Mouse (Mus musculus) lung, embryonic 16.5 days (tissue): ENCODE results near the gene Bcl2a1b. TPM values are rescaled to one million over a fixed set of nuclear protein-coding genes. Genes with fewer than 3 reads are reported as not detected.
A peak's percentile ranks its signal among the peaks of the same experiment; 100 is the strongest.
"Not testable (repeated sequence)": the region's sequence is repeated elsewhere in the genome, so short reads cannot be mapped to it uniquely, and the experiment has no call there.

Experiments used
- ATAC-seq: fragments of 200-750 bp; cut with Nextera tagmentation; 2 replicates; pipeline ENCODE4 v1.8.0; 2017; ENCODE audit warnings: low read depth, mild to moderate bottlenecking, moderate library complexity
- H3K27ac ChIP-seq: fragments of 300-500 bp; sonication (generic); 2 replicates; pipeline ENCODE4 v1.5.1; 2014; ENCODE audit warnings: mild to moderate bottlenecking, control low read depth, low read length
- H3K27me3 ChIP-seq: fragments of 300-500 bp; sonication (generic); 2 replicates; pipeline ENCODE4 v1.6.1; 2014; ENCODE audit warnings: low read depth, low read length, mixed read lengths; ENCODE audit not compliant: control insufficient read depth, insufficient read depth
- H3K36me3 ChIP-seq: fragments of 300-500 bp; sonication (generic); 2 replicates; pipeline ENCODE4 v1.6.1; 2014; ENCODE audit warnings: low read length; ENCODE audit not compliant: control insufficient read depth, insufficient read depth
- H3K4me1 ChIP-seq: fragments of 300-500 bp; sonication (generic); replicated peaks from 2 replicates; pipeline ENCODE4 v1.6.1; 2014; ENCODE audit warnings: low read length, mixed read lengths; ENCODE audit not compliant: control insufficient read depth, insufficient read depth
- H3K4me2 ChIP-seq: fragments of 300-500 bp; sonication (generic); 2 replicates; pipeline ENCODE4 v1.6.1; 2014; ENCODE audit warnings: low read depth, low read length, control low read depth
- H3K4me3 ChIP-seq: fragments of 300-500 bp; sonication (generic); 2 replicates; pipeline ENCODE4 v1.5.1; 2014; ENCODE audit warnings: mild to moderate bottlenecking, low read length, control low read depth
- H3K9ac ChIP-seq: fragments of 300-500 bp; sonication (generic); 2 replicates; pipeline ENCODE4 v1.6.1; 2014; ENCODE audit warnings: low read length, control low read depth
- H3K9me3 ChIP-seq: fragments of 300-500 bp; sonication (generic); 2 replicates; pipeline ENCODE4 v1.6.1; 2016; ENCODE audit warnings: low read length; ENCODE audit not compliant: control insufficient read depth
- WGBS: fragments of 180-500 bp; shearing (Covaris S2); extraction: QIAGEN DNeasy Blood & Tissue Kit; methylation state at CpG from one replicate; pipeline ENCODE4 v1.1.7; 2014; 5-methylcytosine and 5-hydroxymethylcytosine counted together
- polyA plus RNA-seq: library from polyadenylated mRNA; unstranded; fragments of >200 nt; fragmentation: Nextera tagmentation; extraction: Ambion mirVana; gene quantifications from 2 replicates; pipeline ENCODE4 v1.2.1, GENCODE M21; 2015

The Bcl2a1b gene
- polyA plus RNA-seq, 1 experiment from 2014 or later: 11.2 TPM

DNA sequence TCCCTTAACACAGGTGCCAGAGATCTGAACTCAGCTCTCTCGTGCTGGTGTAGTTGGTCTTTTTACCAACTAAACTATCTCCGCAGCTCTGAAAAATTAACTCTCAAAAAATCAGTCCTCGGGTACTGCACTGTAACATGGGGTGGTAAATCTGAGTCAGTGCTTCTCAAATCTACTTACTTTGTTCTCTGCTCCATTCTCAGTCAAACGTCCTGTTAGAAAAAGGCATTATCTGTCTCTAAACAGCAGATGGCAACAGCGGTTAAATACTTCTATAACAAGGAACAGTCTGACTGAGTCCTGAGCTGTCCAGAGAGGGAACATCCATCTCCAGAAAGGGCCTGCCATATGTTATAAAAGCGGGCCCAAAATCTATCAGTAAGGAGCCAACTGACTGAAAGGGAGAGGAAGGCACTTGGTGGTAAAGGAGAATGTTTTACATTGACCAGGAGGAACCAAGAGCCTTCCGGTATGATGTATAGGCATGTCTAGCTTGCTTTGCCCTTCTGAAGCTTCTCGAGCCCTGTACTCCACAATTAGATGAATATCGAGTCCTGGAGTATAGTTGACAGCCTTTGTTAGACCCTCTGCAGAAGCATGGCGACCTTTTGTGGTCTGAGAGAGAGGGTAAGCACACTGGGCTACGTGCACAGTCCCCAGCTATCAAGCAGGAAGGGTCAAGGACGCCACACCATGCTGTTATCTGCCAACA is 11.5 kb downstream of the Bcl2a1b start, which contains the start of gene Mthfs:
Mthfs (plus strand) TSS at position 324 of the 712 bp plus-strand sequence.
- not testable (repeated sequence) for H3K27me3 ChIP-seq, H3K36me3 ChIP-seq, H3K4me1 ChIP-seq, H3K9me3 ChIP-seq
- peak; percentile 76 for ATAC-seq
- peak within 1 kb of the TSS; percentile 39; the same call in 1 of the 2 replicates for H3K9ac ChIP-seq
- peak within 1 kb of the TSS; percentile 39 for H3K4me3 ChIP-seq
- peak within 1 kb of the TSS; percentile 61 for H3K27ac ChIP-seq
- WGBS: 20% methylated on average over 9 of the region's 12 CpGs
- H3K4me2 ChIP-seq: peak within 1 kb of the TSS; percentile 51

DNA sequence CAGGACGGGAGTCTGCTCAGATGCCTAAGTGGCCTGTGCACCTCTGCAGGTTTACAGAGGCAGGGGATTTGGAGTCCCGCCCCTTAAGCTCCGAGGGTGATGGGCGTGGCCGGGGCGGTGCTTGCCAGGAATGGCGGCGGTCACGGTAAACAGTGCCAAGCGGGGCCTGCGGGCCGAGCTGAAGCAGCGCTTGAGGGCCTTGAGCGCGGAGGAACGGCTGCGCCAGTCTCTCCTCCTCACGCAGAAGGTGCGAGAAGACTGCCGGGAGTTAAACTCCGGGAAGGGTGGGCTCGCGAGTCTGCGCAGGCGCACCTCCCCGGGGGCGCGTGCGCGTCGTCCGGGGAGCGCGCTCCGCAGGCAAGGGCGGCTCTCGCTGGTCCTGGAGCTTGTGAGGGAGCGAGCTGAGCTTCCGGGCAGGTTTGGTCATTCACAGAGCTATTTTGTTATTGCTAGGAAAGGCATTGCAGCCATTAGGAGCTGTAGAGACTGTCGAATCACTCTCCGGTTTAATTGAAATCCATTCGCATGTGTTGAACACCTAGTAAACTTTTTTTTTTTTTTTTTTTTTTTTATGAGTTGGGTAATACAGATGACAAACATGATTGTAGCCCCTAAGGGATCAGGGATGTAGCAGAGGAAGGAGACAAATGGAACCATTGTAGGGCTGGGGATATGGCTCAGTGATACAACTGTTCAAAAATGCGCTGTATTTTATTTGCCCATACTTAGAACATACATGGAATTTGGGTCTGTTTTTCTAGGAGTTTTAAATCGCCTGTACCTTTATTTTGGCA is 12.3 kb downstream of the Bcl2a1b start:
- H3K4me1 ChIP-seq, H3K27me3 ChIP-seq, H3K9me3 ChIP-seq, H3K36me3 ChIP-seq: not testable (repeated sequence)
- Histone ChIP-seq H3K9ac (peak overlapping the region; percentile 39; the same call in 1 of the 2 replicates), H3K4me2 (peak overlapping the region; percentile 51), H3K27ac (0 out of 2 replicates have a peak overlapping the region, but pooled peaks have one; percentile 59), H3K4me3 (peak overlapping the region; percentile 39)
- peak; percentile 97 for ATAC-seq
- 5% methylated on average over 6 of the region's 44 CpGs for WGBS

DNA sequence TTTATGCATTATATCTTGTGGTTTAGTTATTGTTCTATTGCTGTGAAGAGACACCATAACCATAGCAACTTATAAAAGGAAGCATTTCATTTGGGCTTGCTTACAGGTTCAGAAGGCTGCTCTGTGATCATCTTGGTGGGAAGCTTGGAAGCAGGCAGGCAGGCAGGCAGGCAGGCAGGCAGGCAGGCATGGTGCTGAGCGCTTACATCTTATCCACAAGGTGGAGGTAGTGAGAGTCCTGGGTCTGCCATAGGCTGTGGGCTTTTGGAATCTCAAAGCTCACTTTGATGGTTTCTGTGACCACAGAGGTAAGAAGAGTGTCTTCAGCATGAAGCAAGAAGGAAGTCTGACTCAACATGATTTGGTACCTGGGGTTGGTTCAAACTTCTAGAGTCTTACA is 13.4 kb downstream of the Bcl2a1b start:
- not testable (repeated sequence) for ATAC-seq, H3K27me3 ChIP-seq, H3K27ac ChIP-seq, H3K4me1 ChIP-seq, H3K4me2 ChIP-seq, H3K4me3 ChIP-seq, H3K9ac ChIP-seq, H3K9me3 ChIP-seq, H3K36me3 ChIP-seq
- 47% methylated on average over 1 of the region's 1 CpGs for WGBS

DNA sequence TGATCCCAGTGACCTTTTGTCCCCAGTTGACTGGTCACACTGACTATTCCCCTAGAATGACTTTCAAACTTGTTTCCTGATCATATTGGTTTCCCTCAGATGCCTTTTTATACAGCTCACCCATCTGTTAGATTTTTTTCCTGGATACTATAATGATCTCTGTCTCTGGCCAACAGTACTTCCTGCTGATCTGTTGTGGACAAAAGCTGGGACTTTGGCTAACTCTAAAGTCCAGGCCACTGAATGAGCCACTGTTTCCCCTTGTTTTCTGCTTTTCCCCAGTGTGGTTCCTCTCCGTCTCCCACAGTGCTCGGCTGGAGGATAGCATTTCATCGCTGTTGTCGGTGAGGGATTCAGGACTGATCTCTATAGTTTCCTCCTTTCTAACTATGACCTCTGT is 19.2 kb downstream of the Bcl2a1b start:
- H3K27ac ChIP-seq, H3K36me3 ChIP-seq, H3K27me3 ChIP-seq, H3K9ac ChIP-seq, H3K4me3 ChIP-seq, H3K4me1 ChIP-seq, H3K9me3 ChIP-seq, H3K4me2 ChIP-seq, ATAC-seq: not testable (repeated sequence)
- 97% methylated on average over 4 of the region's 4 CpGs for WGBS

DNA sequence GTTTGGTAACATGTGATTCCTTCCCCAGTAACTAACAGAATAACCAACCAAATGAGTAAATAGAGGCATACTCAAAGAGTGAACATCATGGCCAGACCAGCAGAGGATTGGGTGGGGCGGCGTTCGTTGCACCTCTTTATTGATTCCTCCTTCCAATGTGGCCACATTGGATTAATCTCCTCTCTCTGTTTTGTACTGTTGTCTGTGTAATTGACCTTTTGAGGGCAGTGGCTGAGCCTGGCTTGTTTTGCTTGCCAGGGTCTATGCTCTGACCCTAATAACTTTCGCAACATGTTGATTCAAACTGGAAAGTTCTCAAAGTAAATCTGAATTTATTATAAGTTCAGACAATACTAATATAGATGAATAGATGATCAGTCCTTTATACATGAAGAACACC is 20.7 kb downstream of the Bcl2a1b start:
- ATAC-seq, H3K4me1 ChIP-seq, H3K27me3 ChIP-seq, H3K4me3 ChIP-seq, H3K27ac ChIP-seq, H3K36me3 ChIP-seq, H3K9ac ChIP-seq, H3K4me2 ChIP-seq, H3K9me3 ChIP-seq: not testable (repeated sequence)
- WGBS: 86% methylated on average over 3 of the region's 4 CpGs

DNA sequence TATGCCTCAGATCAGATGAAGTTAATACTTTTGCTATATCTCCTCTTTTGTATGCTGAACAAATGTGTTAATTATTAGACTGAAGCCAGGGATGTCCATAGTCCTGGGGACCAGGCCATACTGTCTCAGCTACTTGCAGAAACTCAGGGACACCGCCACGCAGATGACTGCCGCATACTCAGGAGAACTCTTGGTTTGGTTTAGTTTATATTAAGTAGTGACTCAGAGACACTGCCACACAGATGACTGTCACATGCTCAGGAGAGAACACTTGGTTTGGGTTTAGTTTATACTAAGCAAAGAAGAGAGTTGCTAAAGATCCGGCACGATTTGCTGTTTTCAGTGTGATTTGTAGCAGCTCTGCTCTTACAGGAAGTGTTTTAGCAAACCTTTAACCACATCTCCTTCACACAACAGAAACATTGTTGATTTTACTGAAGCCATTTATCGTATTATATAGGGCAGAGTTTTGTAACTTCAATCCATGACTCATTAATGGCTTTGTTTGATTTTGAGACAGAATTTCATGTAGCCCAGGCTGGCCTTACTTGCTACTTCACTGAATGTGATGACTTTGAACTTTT is 21.8 kb downstream of the Bcl2a1b start:
- 67% methylated on average over 6 of the region's 6 CpGs for WGBS

DNA sequence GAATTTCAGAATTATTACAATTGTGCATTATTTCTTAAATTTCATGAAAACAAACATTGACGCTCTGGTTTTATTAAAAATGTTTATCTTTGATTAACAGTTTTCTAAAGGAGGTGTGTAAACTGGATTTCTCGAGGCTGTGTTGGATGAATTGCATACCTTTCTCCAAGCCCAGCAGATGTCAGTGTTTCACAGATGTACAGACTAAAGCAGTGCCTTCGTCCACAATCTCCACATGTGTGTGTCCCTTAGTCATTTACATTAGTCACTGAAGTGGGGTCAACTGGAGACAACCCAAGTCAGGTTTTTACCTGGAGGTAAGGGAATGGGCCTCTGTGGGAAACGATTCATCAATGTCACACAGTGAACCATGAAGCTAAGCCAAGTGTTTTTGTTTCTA is 27.1 kb downstream of the Bcl2a1b start:
- Histone ChIP-seq H3K9me3 (no peaks in the 10 kb centered on the region), H3K36me3 (no peaks in the 10 kb centered on the region), H3K27ac (no peak overlapping the region), H3K27me3 (no peaks in the 10 kb centered on the region), H3K4me3 (no peak overlapping the region), H3K9ac (no peak overlapping the region), H3K4me2 (no peak overlapping the region), H3K4me1 (no peaks in the 10 kb centered on the region)
- ATAC-seq: no peak
- WGBS: 40% methylated on average over 4 of the region's 4 CpGs

More for the DNA sequence above, 21.8 kb downstream of the Bcl2a1b start:
- not testable (repeated sequence) for H3K9me3 ChIP-seq, H3K27ac ChIP-seq, ATAC-seq, H3K27me3 ChIP-seq, H3K4me2 ChIP-seq, H3K36me3 ChIP-seq, H3K9ac ChIP-seq, H3K4me1 ChIP-seq, H3K4me3 ChIP-seq

DNA sequence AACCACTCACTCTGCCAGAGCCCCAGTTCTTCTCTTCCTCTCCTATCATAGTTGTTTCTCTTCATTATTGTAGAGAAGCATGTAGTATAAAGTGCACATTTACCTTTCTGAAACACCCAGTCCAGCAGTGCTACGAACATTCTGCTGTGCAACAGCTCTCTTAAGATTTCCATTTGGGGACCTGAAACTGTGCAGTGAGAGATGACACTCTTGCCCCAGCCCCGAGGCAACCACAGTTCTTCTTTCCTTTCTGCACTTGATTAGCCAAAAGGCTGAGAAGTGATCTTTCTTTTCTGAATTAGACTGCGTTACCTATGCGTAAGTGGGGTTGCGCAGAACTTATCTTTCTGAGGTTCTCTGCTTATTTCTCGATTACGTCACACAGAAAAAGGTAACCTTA is 29.1 kb downstream of the Bcl2a1b start:
- Histone ChIP-seq H3K27ac (no peak overlapping the region), H3K9ac (no peak overlapping the region), H3K4me3 (no peak overlapping the region), H3K27me3 (no peaks in the 10 kb centered on the region), H3K9me3 (no peaks in the 10 kb centered on the region), H3K36me3 (no peaks in the 10 kb centered on the region), H3K4me2 (no peak overlapping the region), H3K4me1 (no peaks in the 10 kb centered on the region)
- 82% methylated on average over 7 of the region's 7 CpGs for WGBS
- no peak for ATAC-seq

DNA sequence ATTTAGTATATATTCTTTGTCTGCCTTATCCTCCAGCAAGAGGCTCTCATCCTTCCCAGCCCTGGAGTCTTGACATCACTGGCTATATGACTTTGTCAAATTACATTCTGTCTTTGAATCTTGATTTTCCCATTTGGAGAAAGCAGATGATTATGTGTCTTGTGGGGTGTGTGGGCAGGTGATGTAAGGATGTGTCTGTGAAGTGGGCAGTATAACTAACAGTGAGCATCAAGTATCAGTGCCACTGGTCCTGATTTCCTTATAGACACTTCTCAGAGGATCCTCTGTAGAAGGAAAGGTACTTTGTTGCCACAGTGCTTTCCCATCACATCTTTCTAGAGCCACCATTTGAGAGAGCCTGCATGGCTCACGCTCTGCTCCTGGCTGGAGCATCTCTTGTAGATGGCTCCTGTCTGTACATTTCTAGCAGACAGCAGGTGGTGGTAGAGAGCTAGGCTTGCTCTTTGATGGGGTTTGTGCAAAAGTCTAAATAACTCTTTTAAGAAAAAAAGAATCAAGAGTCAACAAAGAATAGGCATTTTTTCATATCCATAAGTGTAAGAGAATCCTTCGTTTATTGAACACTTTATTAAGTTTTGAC is 32.0 kb downstream of the Bcl2a1b start:
- WGBS: 52% methylated on average over 1 of the region's 2 CpGs
- H3K4me1 ChIP-seq, H3K36me3 ChIP-seq, H3K27ac ChIP-seq, ATAC-seq, H3K4me2 ChIP-seq, H3K9me3 ChIP-seq, H3K9ac ChIP-seq, H3K4me3 ChIP-seq, H3K27me3 ChIP-seq: not testable (repeated sequence)
